Mouse (Mus musculus) kidney, adult 2 months (tissue): Measurements from ENCODE around the gene Tdg.

Experiments used
- CTCF ChIP-seq: fragments of 200-500 bp; conservative IDR thresholded peaks from 2 replicates; pipeline ENCODE4 v1.5.1; 2011; ENCODE audit warnings: low read depth, mild to moderate bottlenecking, control low read depth, low read length, moderate library complexity, mixed read lengths; ENCODE audit not compliant: insufficient read depth, insufficient read length
- POLR2A ChIP-seq: fragments of 200-500 bp; IDR thresholded peaks from one replicate; pipeline ENCODE4 v1.6.1; 2011; ENCODE audit warnings: low read depth, low read length, control low read depth

- TF ChIP-seq CTCF (no peak), POLR2A (no peak)
These were observed 47.3 kb downstream of the Tdg start for GRCm38 (mm10) chr10:82676949-82677348.
